Mouse (Mus musculus): ENCODE data around the gene Aes. TPM values are rescaled to one million over a fixed set of nuclear protein-coding genes. Genes with fewer than 3 reads are reported as not detected.

Aes gene
- polyA plus RNA-seq (2015; fragmentation: Nextera tagmentation; extraction: Ambion mirVana), result 528 and 536 TPM in 2 replicates

DNA sequence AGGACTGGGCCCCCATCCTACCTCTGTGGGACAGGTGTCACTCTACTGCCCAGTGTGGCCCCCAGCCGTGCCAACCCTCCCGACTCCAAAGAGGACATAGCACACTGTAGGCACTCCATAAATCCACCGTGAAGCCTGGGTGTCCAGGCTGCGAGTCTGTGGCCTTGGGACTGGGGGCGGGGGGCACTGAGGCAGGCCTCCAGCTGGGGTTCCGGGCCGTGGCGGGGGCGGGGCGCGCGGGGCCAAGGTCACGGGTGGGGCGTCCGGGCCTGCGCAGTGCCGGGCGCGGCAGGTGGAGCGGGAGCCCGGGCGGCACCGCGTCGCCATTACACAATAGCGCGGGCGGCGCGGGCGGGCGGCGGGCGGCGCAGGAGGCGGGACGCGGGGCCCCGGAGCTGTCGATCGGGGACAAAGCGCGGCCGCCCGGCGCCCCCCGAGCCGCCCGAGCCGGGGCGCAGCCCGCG lies at the start of gene Aes:
Gene Aes, plus strand, starts transcription at position 326 of the 464 bp plus-strand sequence.
- Histone ChIP-seq H3K27me3 (replicated peaks; ENCODE audit: control insufficient read depth, insufficient read depth, low read length) (no peaks in the 10 kb centered on the region), H3K4me2 (replicated peaks; ENCODE audit: low read depth) (peak within 1 kb of the TSS; percentile 90), H3K9ac (ENCODE audit: low read depth, low read length) (peak within 1 kb of the TSS; percentile 92), H3K27ac (ENCODE audit: low read depth, low read length) (peak within 1 kb of the TSS; percentile 96), H3K9me3 (ENCODE audit: control insufficient read depth) (no peaks in the 10 kb centered on the region), H3K4me1 (replicated peaks; ENCODE audit: control insufficient read depth, insufficient read depth, low read length) (peaks cover 4% of the 10 kb centered on the region; the same call in 1 of the 2 replicates), H3K4me3 (ENCODE audit: low read depth, low read length) (peak within 1 kb of the TSS; percentile 79), H3K36me3 (ENCODE audit: control insufficient read depth, insufficient read depth) (peaks cover 10% of the 10 kb centered on the region)
- 1% methylated on average over 31 of the region's 53 CpGs for WGBS
- ATAC-seq, result peak; percentile 73
- no peak for TF ChIP-seq CTCF (IDR thresholded peaks at IDR 0.05; ENCODE audit: low read depth)

DNA sequence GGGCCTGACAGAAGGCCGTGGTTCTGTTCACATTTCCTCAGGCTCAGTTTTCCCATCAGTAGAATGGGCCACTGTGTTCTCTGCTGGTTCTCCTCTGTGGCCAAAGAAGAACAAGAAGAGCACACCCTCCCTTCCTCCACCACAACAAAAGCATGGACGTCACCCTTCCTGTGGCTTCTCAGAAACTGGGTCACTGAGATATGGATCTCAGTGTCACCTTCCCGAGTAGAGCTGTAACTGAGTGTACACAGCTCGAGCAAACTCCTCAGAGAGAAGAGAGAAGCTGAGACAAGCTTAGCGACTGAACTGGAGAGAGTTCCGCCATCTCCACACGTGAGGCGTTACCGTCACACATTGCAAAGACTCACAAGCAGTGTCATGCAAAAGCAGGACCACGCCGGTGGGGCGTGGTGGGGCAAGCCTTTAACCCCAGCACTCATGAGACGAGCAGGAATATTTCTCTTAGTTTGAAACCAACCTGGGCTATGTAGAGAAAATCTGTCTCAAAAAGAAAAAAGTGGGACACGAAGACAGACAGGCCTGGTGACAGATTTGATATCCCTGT lies 49.0 kb upstream of the Aes start:
- Histone ChIP-seq H3K9me3 (ENCODE audit: control insufficient read depth) (no peaks in the 10 kb centered on the region), H3K9ac (ENCODE audit: low read depth, low read length) (no peak overlapping the region), H3K4me1 (replicated peaks; ENCODE audit: control insufficient read depth, insufficient read depth, low read length) (no peaks in the 10 kb centered on the region), H3K36me3 (ENCODE audit: control insufficient read depth, insufficient read depth) (no peaks in the 10 kb centered on the region), H3K27ac (ENCODE audit: low read depth, low read length) (no peak overlapping the region), H3K4me2 (replicated peaks; ENCODE audit: low read depth) (no peak overlapping the region), H3K4me3 (ENCODE audit: low read depth, low read length) (no peak overlapping the region), H3K27me3 (replicated peaks; ENCODE audit: control insufficient read depth, insufficient read depth, low read length) (no peaks in the 10 kb centered on the region)
- 63% methylated on average over 14 of the region's 14 CpGs for WGBS
- no peak for ATAC-seq
- no peak for TF ChIP-seq CTCF (IDR thresholded peaks at IDR 0.05; ENCODE audit: low read depth)

DNA sequence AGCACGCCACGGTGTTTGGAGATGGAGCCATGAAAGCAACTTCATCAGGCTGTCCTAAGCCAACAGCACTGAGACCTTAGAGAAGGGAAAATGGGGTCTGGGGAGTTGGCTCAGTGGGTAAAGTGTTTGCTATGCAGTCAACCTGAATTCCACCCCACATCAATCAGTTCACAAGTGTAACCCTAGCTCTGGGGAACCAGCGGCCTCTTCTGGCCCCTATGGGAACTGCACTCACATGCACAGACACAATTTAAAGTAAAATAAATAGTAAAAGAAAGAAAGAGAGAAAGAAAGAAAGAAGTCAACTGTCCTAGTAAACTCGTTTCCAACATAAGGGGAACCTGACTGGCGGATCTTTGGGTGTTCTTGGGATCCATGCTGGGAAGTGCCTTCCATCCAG lies 45.5 kb upstream of the Aes start:
- peak; percentile 24; the same call in 1 of the 2 replicates for TF ChIP-seq CTCF (IDR thresholded peaks at IDR 0.05; ENCODE audit: low read depth)
- no peak for ATAC-seq

DNA sequence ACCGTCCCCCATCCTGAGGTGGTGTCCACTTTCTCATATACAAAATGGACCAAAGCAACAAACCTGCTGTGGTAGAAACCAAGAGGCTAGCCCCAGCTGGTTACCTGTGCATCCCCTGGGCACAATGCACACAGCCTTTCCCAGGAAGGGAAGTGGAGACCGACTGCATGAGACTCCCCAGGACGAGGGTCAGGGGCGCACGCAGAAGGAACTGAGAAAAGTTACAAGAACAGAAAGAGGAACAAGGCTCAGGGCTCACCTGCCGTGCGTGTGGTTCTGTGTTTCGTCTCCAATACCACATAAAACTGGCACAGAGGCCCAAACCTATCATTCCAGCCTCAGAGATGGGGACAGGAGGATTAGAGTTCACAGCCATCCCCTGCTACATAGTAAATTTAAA lies 42.1 kb upstream of the Aes start:
- H3K4me2 ChIP-seq (replicated peaks; ENCODE audit: low read depth), result no peak overlapping the region
- no peaks in the 10 kb centered on the region for H3K9me3 ChIP-seq (ENCODE audit: control insufficient read depth)
- no peaks in the 10 kb centered on the region for H3K4me1 ChIP-seq (replicated peaks; ENCODE audit: control insufficient read depth, insufficient read depth, low read length)
- no peak for ATAC-seq
- 81% methylated on average over 8 of the region's 8 CpGs for WGBS
- no peak overlapping the region for H3K9ac ChIP-seq (ENCODE audit: low read depth, low read length)
- no peak overlapping the region for H3K4me3 ChIP-seq (ENCODE audit: low read depth, low read length)
- TF ChIP-seq CTCF (IDR thresholded peaks at IDR 0.05; ENCODE audit: low read depth), result no peak
- H3K27ac ChIP-seq (ENCODE audit: low read depth, low read length), result no peak overlapping the region
- no peaks in the 10 kb centered on the region for H3K36me3 ChIP-seq (ENCODE audit: control insufficient read depth, insufficient read depth)
- no peaks in the 10 kb centered on the region for H3K27me3 ChIP-seq (replicated peaks; ENCODE audit: control insufficient read depth, insufficient read depth, low read length)

More for the DNA sequence above, 45.5 kb upstream of the Aes start:
- Histone ChIP-seq H3K4me2 (replicated peaks; ENCODE audit: low read depth) (no peak overlapping the region), H3K27ac (ENCODE audit: low read depth, low read length) (no peak overlapping the region), H3K27me3 (replicated peaks; ENCODE audit: control insufficient read depth, insufficient read depth, low read length) (no peaks in the 10 kb centered on the region), H3K4me1 (replicated peaks; ENCODE audit: control insufficient read depth, insufficient read depth, low read length) (no peaks in the 10 kb centered on the region), H3K9ac (ENCODE audit: low read depth, low read length) (no peak overlapping the region), H3K4me3 (ENCODE audit: low read depth, low read length) (no peak overlapping the region), H3K36me3 (ENCODE audit: control insufficient read depth, insufficient read depth) (no peaks in the 10 kb centered on the region), H3K9me3 (ENCODE audit: control insufficient read depth) (no peaks in the 10 kb centered on the region)
- WGBS, result 79% methylated on average over 5 of the region's 5 CpGs

GRCm38 (mm10) chr10:81518546-81518945 lies 40.7 kb upstream of the Aes start:
- 0 out of 2 replicates have a peak, but pooled peaks have one; percentile 17 for ATAC-seq

GRCm38 (mm10) chr10:81519227-81519977 lies 39.9 kb upstream of the Aes start:
- Histone ChIP-seq H3K27ac (ENCODE audit: low read depth, low read length) (no peak overlapping the region), H3K4me1 (replicated peaks; ENCODE audit: control insufficient read depth, insufficient read depth, low read length) (no peaks in the 10 kb centered on the region), H3K36me3 (ENCODE audit: control insufficient read depth, insufficient read depth) (no peaks in the 10 kb centered on the region), H3K27me3 (replicated peaks; ENCODE audit: control insufficient read depth, insufficient read depth, low read length) (no peaks in the 10 kb centered on the region), H3K4me3 (ENCODE audit: low read depth, low read length) (no peak overlapping the region), H3K9me3 (ENCODE audit: control insufficient read depth) (no peaks in the 10 kb centered on the region), H3K9ac (ENCODE audit: low read depth, low read length) (no peak overlapping the region), H3K4me2 (replicated peaks; ENCODE audit: low read depth) (no peak overlapping the region)
- ATAC-seq, result no peak
- no peak for TF ChIP-seq CTCF (IDR thresholded peaks at IDR 0.05; ENCODE audit: low read depth)
- 61% methylated on average over 6 of the region's 6 CpGs for WGBS

More at GRCm38 (mm10) chr10:81518546-81518945, 40.7 kb upstream of the Aes start:
- Histone ChIP-seq H3K9ac (ENCODE audit: low read depth, low read length) (no peak overlapping the region), H3K4me2 (replicated peaks; ENCODE audit: low read depth) (no peak overlapping the region), H3K4me1 (replicated peaks; ENCODE audit: control insufficient read depth, insufficient read depth, low read length) (no peaks in the 10 kb centered on the region), H3K4me3 (ENCODE audit: low read depth, low read length) (no peak overlapping the region), H3K36me3 (ENCODE audit: control insufficient read depth, insufficient read depth) (no peaks in the 10 kb centered on the region), H3K27me3 (replicated peaks; ENCODE audit: control insufficient read depth, insufficient read depth, low read length) (no peaks in the 10 kb centered on the region), H3K9me3 (ENCODE audit: control insufficient read depth) (no peaks in the 10 kb centered on the region), H3K27ac (ENCODE audit: low read depth, low read length) (no peak overlapping the region)
- 16% methylated on average over 4 of the region's 4 CpGs for WGBS
- peak; percentile 82 for TF ChIP-seq CTCF (IDR thresholded peaks at IDR 0.05; ENCODE audit: low read depth)
